Mouse (Mus musculus) cerebellum, adult 2 months (tissue): Measurements from ENCODE around the gene Tdp1. TPM values are rescaled to one million over a fixed set of nuclear protein-coding genes. Genes with fewer than 3 reads are reported as not detected.

Experiments used
- DNase-seq, 2 experiments: peaks; one replicate each; pipeline ENCODE4 v3.0.0; 2021
- H3K27ac ChIP-seq: fragments of 200-500 bp; 2 replicates; pipeline ENCODE4 v1.5.1; 2012; ENCODE audit warnings: low read length, control low read depth, inconsistent platforms; ENCODE audit not compliant: insufficient read depth
- H3K27me3 ChIP-seq: fragments of 200-500 bp; 2 replicates; pipeline ENCODE4 v1.6.1; 2012; ENCODE audit warnings: inconsistent platforms, mild to moderate bottlenecking, low read length, moderate library complexity; ENCODE audit not compliant: control insufficient read depth, insufficient read depth
- H3K4me1 ChIP-seq: fragments of 200-500 bp; 2 replicates; pipeline ENCODE4 v1.6.1; 2011; ENCODE audit warnings: low read length; ENCODE audit not compliant: control insufficient read depth, insufficient read depth
- H3K4me3 ChIP-seq: fragments of 200-500 bp; replicated peaks from 2 replicates; pipeline ENCODE3; 2011; ENCODE audit warnings: mild to moderate bottlenecking, low read depth, low read length, control low read depth; ENCODE audit not compliant: insufficient read depth
- CTCF ChIP-seq: fragments of 200-500 bp; IDR thresholded peaks from 2 replicates; pipeline ENCODE4 v1.5.1; 2011; ENCODE audit warnings: low read depth, mild to moderate bottlenecking, control low read depth, low read length, moderate library complexity, borderline replicate concordance; ENCODE audit not compliant: insufficient read depth
- POLR2A ChIP-seq: fragments of 200-500 bp; IDR thresholded peaks from 2 replicates; pipeline ENCODE4 v1.6.1; 2011; ENCODE audit warnings: low read length, control low read depth, borderline replicate concordance; ENCODE audit not compliant: insufficient read depth
- WGBS: fragments of 180-500 bp; shearing (Covaris S2); methylation state at CpG from one replicate; pipeline ENCODE4 v1.1.7; 2018; 5-methylcytosine and 5-hydroxymethylcytosine counted together
- polyA plus RNA-seq: library from polyadenylated mRNA; depleted of rRNA; stranded (reverse); fragments of >200 nt; gene quantifications from 2 replicates; pipeline ENCODE4 v1.2.3, GENCODE M21; 2012; rRNA removed

Gene Tdp1
- polyA plus RNA-seq, 1 experiment: 20.7 TPM

DNA sequence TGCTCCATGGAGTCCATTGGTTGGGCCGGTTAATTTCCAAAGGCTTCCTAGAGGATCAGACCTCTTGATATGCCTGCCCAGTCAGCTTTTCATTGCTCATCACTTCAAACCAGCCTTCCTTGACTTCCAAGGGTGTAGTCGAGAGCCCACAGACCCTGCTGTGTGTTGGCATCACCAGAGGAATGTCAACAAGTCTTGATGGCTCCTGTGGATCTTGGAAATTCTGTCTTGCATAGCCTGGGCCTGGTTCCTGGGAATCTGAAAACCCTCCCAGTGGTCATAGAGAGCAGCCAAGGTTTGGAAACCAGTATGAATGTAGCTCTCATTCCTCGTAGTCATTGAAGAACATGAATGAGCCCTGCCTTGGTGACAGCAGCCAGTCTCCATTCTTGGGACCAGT lies 116.9 kb downstream of the Tdp1 start:
- DNase-seq: no peak
- Histone ChIP-seq H3K27ac (no peak overlapping the region), H3K27me3 (no peaks in the 10 kb centered on the region), H3K4me3 (no peak overlapping the region), H3K4me1 (peaks cover 14% of the 10 kb centered on the region; the same call in 1 of the 2 replicates)
- 81% methylated on average over 3 of the region's 3 CpGs for WGBS
- TF ChIP-seq CTCF (no peak), POLR2A (no peak)

DNA sequence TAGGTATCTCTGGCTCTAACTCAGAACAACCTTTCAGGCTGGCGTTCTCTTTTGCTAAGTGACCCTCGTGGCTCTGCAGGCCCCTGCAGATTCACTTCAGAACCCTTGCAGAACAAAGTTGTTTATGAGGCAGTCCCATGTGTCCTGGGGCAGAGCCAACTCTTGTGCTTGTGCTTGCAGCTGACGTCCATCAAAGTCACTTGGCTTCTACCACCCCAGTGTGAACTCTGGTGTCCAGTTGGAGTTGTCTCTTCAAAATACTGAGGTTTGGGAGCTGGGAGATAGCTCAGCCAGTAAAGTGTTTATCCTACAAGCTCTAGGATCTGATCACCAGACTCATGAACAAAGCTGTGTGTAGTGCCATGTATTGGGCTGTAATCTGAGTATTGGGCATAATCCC lies 117.6 kb downstream of the Tdp1 start:
- no peak overlapping the region for H3K27ac ChIP-seq

DNA sequence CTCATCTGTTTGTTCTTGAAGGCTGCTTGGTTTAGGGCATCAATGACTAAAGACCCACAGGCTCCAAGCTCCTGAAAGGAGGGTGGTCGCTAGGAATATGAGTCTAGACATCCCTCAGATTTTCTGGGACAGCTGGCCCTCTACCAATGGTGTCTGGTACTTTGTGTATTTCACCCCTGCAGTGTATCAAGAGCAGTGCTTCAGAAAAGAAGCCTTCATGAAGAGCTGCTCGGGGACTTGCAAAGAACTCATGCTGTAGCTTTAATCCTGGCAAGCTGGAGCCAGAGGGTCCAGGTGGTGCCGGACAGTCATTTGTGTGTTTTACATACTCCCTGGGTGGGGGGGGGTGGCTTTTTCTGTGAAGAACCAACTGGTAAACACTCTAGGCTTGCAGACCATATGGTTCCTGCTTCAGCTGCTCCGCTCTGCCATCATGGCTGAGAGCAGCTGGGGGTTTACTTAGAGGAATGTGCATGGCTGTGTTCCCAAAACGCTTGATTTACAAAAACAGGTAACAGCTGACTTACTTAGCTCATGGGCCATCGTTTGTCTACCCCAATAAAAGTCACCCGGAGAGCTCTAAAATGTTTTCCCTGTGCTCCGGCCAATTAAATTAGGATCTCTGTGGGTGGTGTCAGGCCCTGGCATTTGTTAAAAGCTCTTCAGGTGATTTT lies 118.7 kb downstream of the Tdp1 start:
- WGBS: 6% methylated on average over 8 of the region's 8 CpGs
- H3K4me1 ChIP-seq: peaks cover 14% of the 10 kb centered on the region; the same call in 1 of the 2 replicates
- H3K4me3 ChIP-seq: no peak overlapping the region
- H3K27me3 ChIP-seq: no peaks in the 10 kb centered on the region
- TF ChIP-seq POLR2A (no peak), CTCF (no peak)
- DNase-seq: peak; percentile 61 to 83
- H3K27ac ChIP-seq: no peak overlapping the region

More for the DNA sequence above, 117.6 kb downstream of the Tdp1 start:
- Histone ChIP-seq H3K4me1 (peaks cover 14% of the 10 kb centered on the region; the same call in 1 of the 2 replicates), H3K4me3 (no peak overlapping the region), H3K27me3 (no peaks in the 10 kb centered on the region)
- DNase-seq: no peak
- 71% methylated on average over 3 of the region's 3 CpGs for WGBS
- TF ChIP-seq POLR2A: no peak
- no peak for TF ChIP-seq CTCF

Other genes starting within 250 kb of the Tdp1 start
- 0.65 and 0.84 TPM in 2 replicates for gene Efcab11, start 78 bp upstream of the Tdp1 start, polyA plus RNA-seq
- gene Kcnk13, start 80.0 kb downstream of the Tdp1 start, polyA plus RNA-seq: 7.1 and 9.2 TPM in 2 replicates
- gene Psmc1, start 225.6 kb downstream of the Tdp1 start, polyA plus RNA-seq: 163 and 177 TPM in 2 replicates